In the genomic region with DNA sequence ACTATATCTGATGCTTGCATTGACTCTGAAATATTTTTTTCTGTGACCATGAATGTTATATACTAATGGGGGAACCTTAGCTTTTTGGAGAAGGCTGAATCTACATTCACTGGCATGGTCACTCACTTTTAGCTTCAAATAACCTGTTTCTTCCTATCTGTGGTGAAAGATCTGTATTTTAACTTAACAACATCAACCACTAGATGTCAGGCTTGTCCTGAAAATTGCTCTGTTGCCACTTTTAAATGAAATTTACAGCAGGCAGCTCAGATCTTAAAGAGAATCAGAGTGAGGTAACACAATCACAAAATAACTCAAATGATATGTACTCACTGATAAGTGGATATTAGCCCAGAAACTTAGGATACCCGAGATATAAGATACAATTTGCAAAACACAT, we compare ENCODE assay signal across 8 mouse cellular contexts. TPM values are rescaled to one million over a fixed set of nuclear protein-coding genes. Genes with fewer than 3 reads are reported as not detected.
DNase-seq lines count a peak whose midpoint lies in the region; ATAC-seq lines count a peak whose summit lies in the region.

No protein-coding gene starts in this region.

- intact Hi-C loops in left cerebral cortex, postnatal 14 days (cut with DNase I) = loop anchor here (1.0 kb wide), 1 partner anchor 39 kb away; no protein-coding TSS in a partner anchor

- peak; percentile 72 for DNase-seq in CD4-positive, CD25-positive, alpha-beta regulatory T cell, adult 2 months (ENCODE audit: low read depth, low spot score)
- peak; percentile 50 for DNase-seq in T-cell, adult 2 months (ENCODE audit: low spot score)
- DNase-seq in cerebellum, postnatal 14 days = peak; percentile 53 to 63
- peak; percentile 36 for DNase-seq in gastrocnemius, adult 18-20 months (ENCODE audit: low spot score)
- DNase-seq in induced T-regulatory cell, adult 2 months (ENCODE audit: low read depth) = peak; percentile 79
- DNase-seq in left cerebral cortex, postnatal 14 days (ENCODE audit: low spot score in 2 of 2) = peak; percentile 36 to 74
- peak; percentile 24 for DNase-seq in telencephalon, adult 2 months (ENCODE audit: low read depth, low spot score)

- ATAC-seq in megakaryocyte progenitor cell, adult 5-6 weeks (replicated peaks; ENCODE audit: poor library complexity) = peak; percentile 77

RNA-seq across cellular contexts. Expression of gene Itpripl1, which starts 23.0 kb away (rescaled TPM):
- total RNA-seq in gastrocnemius, adult 18-20 months (2021) = 1 to 10 TPM; 3.6 to 7.6 TPM
- 1 to 10 TPM; 3.3 to 4.4 TPM for total RNA-seq in left cerebral cortex, postnatal 14 days (2021)
- 17.5 and 18.7 TPM in 2 replicates for total RNA-seq in megakaryocyte progenitor cell, adult 5-6 weeks (2015)
- total RNA-seq in megakaryocyte progenitor cell, adult 5-6 weeks (2017) = 20.4 and 23.3 TPM in 2 replicates

RNA-seq across cellular contexts. Expression of gene Ncaph, which starts 32.5 kb away (rescaled TPM):
- total RNA-seq in gastrocnemius, adult 18-20 months (2021) = under 1 TPM; 0.50 to 0.66 TPM
- 1 to 10 TPM; 3.7 to 4.2 TPM for total RNA-seq in left cerebral cortex, postnatal 14 days (2021)
- 49.5 and 53.5 TPM in 2 replicates for total RNA-seq in megakaryocyte progenitor cell, adult 5-6 weeks (2015)
- total RNA-seq in megakaryocyte progenitor cell, adult 5-6 weeks (2017) = 57.3 and 58.7 TPM in 2 replicates

RNA-seq across cellular contexts. Expression of gene 1810024B03Rik, which starts 41.8 kb away (rescaled TPM):
- under 1 TPM; 0.71 to 0.97 TPM for total RNA-seq in gastrocnemius, adult 18-20 months (2021)
- total RNA-seq in left cerebral cortex, postnatal 14 days (2021) = under 1 TPM; 0.33 to 0.36 TPM
- 1.9 and 3.6 TPM in 2 replicates for total RNA-seq in megakaryocyte progenitor cell, adult 5-6 weeks (2015)
- total RNA-seq in megakaryocyte progenitor cell, adult 5-6 weeks (2017) = 2.4 and 3.3 TPM in 2 replicates

RNA-seq across cellular contexts. Expression of gene Snrnp200, which starts 41.9 kb away (rescaled TPM):
- 10 to 100 TPM; 47.2 TPM for total RNA-seq in gastrocnemius, adult 18-20 months (2021)
- total RNA-seq in left cerebral cortex, postnatal 14 days (2021) = 10 to 100 TPM; 73.1 to 81.4 TPM
- 57.5 and 62.1 TPM in 2 replicates for total RNA-seq in megakaryocyte progenitor cell, adult 5-6 weeks (2015)
- total RNA-seq in megakaryocyte progenitor cell, adult 5-6 weeks (2017) = 146 and 186 TPM in 2 replicates

Comparison
In these comparisons a context has a peak if more than half of its experiments do, and no peak if none do; other contexts are left out.
1. Peak in every context shown above with its lines: DNase-seq and ATAC-seq.
2. DNase-seq: peak in every context shown above with its lines; median percentile 79 in induced T-regulatory cell, adult 2 months; 72 in CD4-positive, CD25-positive, alpha-beta regulatory T cell, adult 2 months; 58 in cerebellum, postnatal 14 days; 55 in left cerebral cortex, postnatal 14 days; 50 in T-cell, adult 2 months; 36 in gastrocnemius, adult 18-20 months; 24 in telencephalon, adult 2 months.
3. RNA of gene Ncaph, which starts 32.5 kb away (total RNA-seq): 49.5 to 58.7 TPM in megakaryocyte progenitor cell, adult 5-6 weeks; 3.7 to 4.2 TPM in left cerebral cortex, postnatal 14 days and 0.50 to 0.66 TPM in gastrocnemius, adult 18-20 months; every median in the first group is over 4 times any median in the second.